Comparison of ENCODE assay signal across 28 mouse cellular contexts in the genomic region with DNA sequence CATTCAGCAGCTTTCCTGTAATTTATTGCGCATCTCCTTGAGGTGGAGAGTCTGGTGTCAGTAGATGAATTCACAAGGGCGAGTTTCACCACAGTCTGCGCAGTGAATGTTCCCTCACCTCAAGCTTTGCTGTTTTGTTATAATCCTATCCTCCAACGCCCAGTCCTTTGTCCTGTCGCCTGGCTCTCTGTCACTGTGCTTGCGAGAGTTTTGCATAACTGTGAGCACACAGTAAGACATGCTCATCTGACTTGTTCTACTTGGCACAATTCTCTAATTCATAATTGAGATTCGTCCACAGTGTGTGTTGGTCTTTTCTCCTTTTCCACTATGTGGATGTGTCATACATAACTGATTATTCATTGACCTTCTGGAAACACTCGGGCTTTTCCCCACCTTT. TPM values are rescaled to one million over a fixed set of nuclear protein-coding genes. Genes with fewer than 3 reads are reported as not detected.
"Had no signal": no experiment of that assay in that cellular context is flagged by ENCODE, and none has a peak within 500 bp of the region (broad histone marks: within the 10 kb centered on the region; RNA-seq: fewer than 3 reads in every experiment).

No protein-coding gene starts in this region.

- DNase-seq: gastrocnemius, postnatal 14 days; gastrocnemius, postnatal 36 days; heart, adult 18-20 months; heart, postnatal 14 days; heart, postnatal 36 days; kidney, adult 11 months; kidney, adult 2 months; kidney, adult 9 months; kidney, postnatal 14 days; kidney, postnatal 36 days; liver; liver, embryonic 13.5 days had no signal

- H3K27ac ChIP-seq: heart, embryonic 10.5 days; hindbrain, embryonic 12.5 days; hindbrain, embryonic 14.5 days; kidney, embryonic 15.5 days; kidney, postnatal 0 days; left cerebral cortex, adult 2 months; limb, embryonic 10.5 days; limb, embryonic 12.5 days; liver, embryonic 13.5 days had no signal

- H3K9ac ChIP-seq: heart, embryonic 12.5 days; hindbrain, embryonic 12.5 days; hindbrain, embryonic 14.5 days; kidney, embryonic 15.5 days; limb, embryonic 12.5 days; liver, embryonic 13.5 days had no signal

- H3K4me3 ChIP-seq: heart, embryonic 10.5 days; heart, embryonic 12.5 days; hindbrain, embryonic 12.5 days; kidney, embryonic 15.5 days; left cerebral cortex, adult 2 months; limb, embryonic 10.5 days; limb, embryonic 12.5 days; liver, embryonic 13.5 days had no signal

- H3K36me3 ChIP-seq: heart, embryonic 10.5 days; heart, embryonic 12.5 days; hindbrain, embryonic 12.5 days; kidney, embryonic 15.5 days; limb, embryonic 10.5 days; limb, embryonic 12.5 days; liver, embryonic 13.5 days had no signal

- H3K9me3 ChIP-seq: heart, embryonic 10.5 days; heart, embryonic 12.5 days; hindbrain, embryonic 12.5 days; kidney, embryonic 15.5 days; limb, embryonic 10.5 days; limb, embryonic 12.5 days; liver, embryonic 13.5 days had no signal

- H3K4me1 ChIP-seq: heart, embryonic 10.5 days; heart, embryonic 12.5 days; hindbrain, embryonic 12.5 days; liver, embryonic 13.5 days had no signal

- H3K27me3 ChIP-seq: heart, embryonic 12.5 days; hindbrain, embryonic 12.5 days; kidney, embryonic 15.5 days; limb, embryonic 12.5 days; liver, embryonic 13.5 days had no signal

- H3K4me2 ChIP-seq: heart, embryonic 12.5 days; hindbrain, embryonic 12.5 days; hindbrain, embryonic 14.5 days; kidney, embryonic 15.5 days; limb, embryonic 12.5 days; liver, embryonic 11.5 days; liver, embryonic 13.5 days had no signal

- ATAC-seq: hindbrain, embryonic 16.5 days; intestine, embryonic 16.5 days had no signal

RNA-seq across cellular contexts. Expression of a gene that starts 5.0 kb away (rescaled TPM):
- total RNA-seq: gastrocnemius, adult 18-20 months; granulocyte monocyte progenitor cell, adult 5-6 weeks; heart, adult 18-20 months; heart, postnatal 36 days; hematopoietic stem cell, adult 5-6 weeks had no signal
- polyA plus RNA-seq: heart, embryonic 10.5 days; heart, embryonic 12.5 days; heart, embryonic 14.5 days; liver, embryonic 11.5 days; liver, embryonic 13.5 days had no signal
